8 mouse cellular contexts compared by ENCODE assay signal in genomic region chr9:114781526-114782212, GRCm38 (mm10). TPM values are rescaled to one million over a fixed set of nuclear protein-coding genes. Genes with fewer than 3 reads are reported as not detected.
DNase-seq lines count a peak whose midpoint lies in the region; ATAC-seq lines count a peak whose summit lies in the region.

Gene Cmtm7, minus strand, starts transcription at chr9:114781856.

- peak within 1 kb of the TSS; percentile 78 for H3K4me2 ChIP-seq in embryonic facial prominence, embryonic 14.5 days (ENCODE audit: low read depth, low read length)
- H3K4me2 ChIP-seq in heart, embryonic 12.5 days, result peak within 1 kb of the TSS; percentile 77
- peak within 1 kb of the TSS; percentile 96 for H3K4me2 ChIP-seq in kidney, embryonic 15.5 days

- under 1% methylated on average over 37 of the region's 54 CpGs for WGBS in embryonic facial prominence, embryonic 14.5 days
- 1% methylated on average over 53 of the region's 54 CpGs for WGBS in heart, embryonic 12.5 days
- 1% methylated on average over 54 of the region's 54 CpGs for WGBS in kidney, embryonic 15.5 days

- ATAC-seq in activated CD4-positive, CD25-positive, alpha-beta regulatory T cell, adult 4 months, result peak; percentile 76
- peak; percentile 92 for ATAC-seq in embryonic facial prominence, embryonic 14.5 days (ENCODE audit: low read depth)
- ATAC-seq in heart, embryonic 12.5 days (ENCODE audit: insufficient number of reproducible peaks, low FRiP score), result peak; percentile 85
- peak; percentile 91 for ATAC-seq in kidney, embryonic 15.5 days (replicated peaks; ENCODE audit: low FRiP score)

- H3K36me3 ChIP-seq in embryonic facial prominence, embryonic 14.5 days (ENCODE audit: control insufficient read depth, insufficient read depth, low read length), result no peaks in the 10 kb centered on the region
- no peaks in the 10 kb centered on the region for H3K36me3 ChIP-seq in heart, embryonic 12.5 days
- H3K36me3 ChIP-seq in kidney, embryonic 15.5 days, result no peaks in the 10 kb centered on the region

- peak within 1 kb of the TSS; percentile 86 for H3K27ac ChIP-seq in embryonic facial prominence, embryonic 14.5 days (replicated peaks; ENCODE audit: low read depth, low read length)
- H3K27ac ChIP-seq in heart, embryonic 12.5 days (ENCODE audit: poor library complexity, severe bottlenecking), result peak within 1 kb of the TSS; percentile 85
- peak within 1 kb of the TSS; percentile 88 for H3K27ac ChIP-seq in kidney, embryonic 15.5 days

- peak within 1 kb of the TSS; percentile 74 for H3K9ac ChIP-seq in embryonic facial prominence, embryonic 14.5 days (ENCODE audit: low read depth, low read length)
- peak within 1 kb of the TSS; percentile 84 for H3K9ac ChIP-seq in heart, embryonic 12.5 days
- peak within 1 kb of the TSS; percentile 82 for H3K9ac ChIP-seq in kidney, embryonic 15.5 days

- H3K9me3 ChIP-seq in embryonic facial prominence, embryonic 14.5 days (ENCODE audit: control insufficient read depth, low read length), result no peaks in the 10 kb centered on the region
- H3K9me3 ChIP-seq in heart, embryonic 12.5 days (replicated peaks), result no peaks in the 10 kb centered on the region
- no peaks in the 10 kb centered on the region for H3K9me3 ChIP-seq in kidney, embryonic 15.5 days (replicated peaks)

- no peaks in the 10 kb centered on the region for H3K27me3 ChIP-seq in embryonic facial prominence, embryonic 14.5 days (replicated peaks; ENCODE audit: control insufficient read depth, insufficient read depth, low read length)
- H3K27me3 ChIP-seq in heart, embryonic 12.5 days (replicated peaks), result no peaks in the 10 kb centered on the region
- H3K27me3 ChIP-seq in kidney, embryonic 15.5 days, result no peaks in the 10 kb centered on the region

- peaks cover 5% of the 10 kb centered on the region; the same call in 1 of the 2 replicates for H3K4me1 ChIP-seq in embryonic facial prominence, embryonic 14.5 days (ENCODE audit: control insufficient read depth, insufficient read depth, low read length)
- peaks cover 25% of the 10 kb centered on the region for H3K4me1 ChIP-seq in heart, embryonic 12.5 days (replicated peaks)
- H3K4me1 ChIP-seq in kidney, embryonic 15.5 days, result peaks cover 51% of the 10 kb centered on the region

- peak within 1 kb of the TSS; percentile 71 for H3K4me3 ChIP-seq in embryonic facial prominence, embryonic 14.5 days (ENCODE audit: low read depth, low read length)
- peak within 1 kb of the TSS; percentile 63 for H3K4me3 ChIP-seq in heart, embryonic 12.5 days
- H3K4me3 ChIP-seq in kidney, embryonic 15.5 days (replicated peaks), result peak within 1 kb of the TSS; percentile 69

- DNase-seq in B cell, adult 2 months, result peak; percentile 79
- DNase-seq in embryonic facial prominence, embryonic 14.5 days (ENCODE audit: low spot score), result peak; percentile 71
- peak; percentile 72 for DNase-seq in lung, postnatal 25 days (ENCODE audit: low spot score)
- DNase-seq in ovary, postnatal 36 days (ENCODE audit: low spot score), result peak; percentile 79
- peak; percentile 45 to 46 for DNase-seq in urinary bladder, adult 18-20 months (ENCODE audit: low spot score in 2 of 2)

RNA-seq across cellular contexts. Expression of gene Cmtm7, which starts in this region (rescaled TPM):
- 100 to 1,000 TPM in 1 of 2 experiments, 10 to 100 TPM in 1; 90.6 to 114 TPM for polyA plus RNA-seq in activated CD4-positive, CD25-positive, alpha-beta regulatory T cell, adult 4 months (2017; shearing (Covaris generic))
- polyA plus RNA-seq in embryonic facial prominence, embryonic 14.5 days (2014; fragmentation: Nextera tagmentation; extraction: Ambion mirVana), result 103 and 105 TPM in 2 replicates
- 104 TPM in 2 replicates for polyA plus RNA-seq in heart, embryonic 12.5 days (2016; fragmentation: Nextera tagmentation; extraction: Ambion mirVana)
- polyA plus RNA-seq in kidney, embryonic 15.5 days (2015; fragmentation: Nextera tagmentation; extraction: Ambion mirVana), result 102 TPM in 2 replicates

Comparison
In these comparisons a context has a peak if more than half of its experiments do, and no peak if none do; other contexts are left out.
1. Peak in every context shown above with its lines: DNase-seq, ATAC-seq, H3K4me3 ChIP-seq and H3K27ac ChIP-seq.